Mouse (Mus musculus): ENCODE results near the gene Ndufs6.

The Ndufs6 gene

DNA sequence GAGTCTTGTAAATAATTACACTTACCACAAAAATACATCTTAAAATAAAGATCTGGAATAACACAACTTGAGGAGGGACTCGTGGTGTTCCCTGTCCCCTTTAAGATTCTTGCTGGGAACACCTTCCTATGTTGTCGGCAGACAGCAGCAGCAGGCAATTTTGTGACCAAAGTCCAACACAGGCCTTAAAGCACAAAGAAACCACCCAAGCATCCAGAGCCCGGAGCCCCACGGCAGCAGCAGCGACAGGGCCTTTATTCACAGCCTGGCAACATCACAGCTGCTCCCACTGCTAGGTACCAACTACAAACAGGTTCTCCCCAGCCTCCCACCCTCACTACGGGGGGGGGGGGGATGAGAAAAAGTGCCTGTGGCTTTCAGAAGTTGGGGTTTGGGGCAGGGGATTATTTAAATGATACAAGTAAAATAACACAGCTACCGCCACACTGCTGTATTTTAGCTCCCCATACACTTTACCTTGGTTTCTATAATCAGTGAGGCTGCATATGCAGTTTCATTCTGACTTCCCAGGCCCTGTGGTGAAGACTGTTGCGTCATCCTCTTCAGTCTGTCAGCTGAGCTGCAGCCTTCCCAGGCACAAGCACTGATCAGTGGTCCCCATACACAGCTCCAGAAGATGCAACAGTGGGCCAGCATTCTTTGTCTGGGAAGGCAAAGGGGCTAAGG is 22.8 kb downstream of the Ndufs6 start:
- peak; percentile 24 for DNase-seq

- DNase-seq, result no peak
Observed at GRCm38 (mm10) chr13:73304729-73305128, 23.6 kb downstream of the Ndufs6 start.

DNA sequence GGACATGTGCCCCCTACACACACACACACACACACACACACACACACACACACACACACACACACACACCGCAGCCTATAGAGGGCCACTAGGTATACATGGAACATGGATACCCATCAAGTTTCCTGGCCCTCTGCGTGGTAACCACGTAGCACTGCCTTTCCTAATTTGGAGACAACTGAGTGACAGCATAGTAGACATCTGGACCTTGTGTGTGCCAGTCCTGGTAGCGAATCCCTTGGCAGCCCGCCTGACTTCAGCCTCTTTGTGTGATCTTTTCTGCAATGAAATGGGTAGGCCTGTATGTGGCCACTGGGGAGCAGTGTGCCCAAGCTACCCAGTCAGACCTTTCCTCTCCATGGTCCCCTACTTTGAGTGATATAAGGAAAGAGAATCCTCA is 29.0 kb downstream of the Ndufs6 start:
- no peak for DNase-seq

DNA sequence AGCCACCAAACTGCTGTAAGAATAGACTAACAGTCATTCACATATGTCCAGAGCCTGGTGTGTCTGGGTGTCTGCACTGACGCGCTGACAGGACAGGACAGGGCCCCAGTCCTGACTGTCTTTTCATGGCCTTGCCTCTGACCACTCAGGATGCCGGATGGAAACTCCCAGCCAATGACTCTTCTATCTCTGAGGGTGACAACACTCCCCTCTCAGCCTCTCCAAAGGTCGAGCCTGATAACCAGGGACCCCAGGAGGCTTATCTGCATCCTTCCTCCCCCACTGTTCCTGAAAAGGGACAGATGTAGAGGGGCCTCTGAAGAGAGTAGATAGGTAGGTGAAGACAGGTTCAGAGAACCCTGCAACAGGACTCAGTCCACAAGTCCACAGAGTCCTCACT is 29.6 kb downstream of the Ndufs6 start:
- DNase-seq, result no peak

DNA sequence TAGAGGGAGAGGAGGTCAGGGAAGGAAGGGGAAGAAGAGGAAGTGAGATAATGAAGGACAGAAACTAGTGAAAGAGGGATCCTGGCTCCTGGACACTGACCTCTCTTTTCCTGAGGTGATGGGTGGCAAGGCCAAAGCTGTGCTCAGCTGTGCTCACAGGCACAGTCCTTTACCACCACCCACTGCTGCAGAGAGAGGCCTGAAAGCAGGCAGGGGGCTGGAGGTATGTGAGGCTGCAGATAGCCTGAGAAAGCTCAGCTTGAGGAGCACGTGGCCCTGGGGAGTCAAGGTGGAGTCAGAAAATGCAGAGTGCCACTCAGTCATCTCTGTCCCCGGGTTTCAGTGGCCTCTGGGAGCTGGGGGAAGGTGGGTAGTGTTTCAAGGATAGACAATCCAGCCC is 37.2 kb downstream of the Ndufs6 start:
- DNase-seq, result no peak

DNA sequence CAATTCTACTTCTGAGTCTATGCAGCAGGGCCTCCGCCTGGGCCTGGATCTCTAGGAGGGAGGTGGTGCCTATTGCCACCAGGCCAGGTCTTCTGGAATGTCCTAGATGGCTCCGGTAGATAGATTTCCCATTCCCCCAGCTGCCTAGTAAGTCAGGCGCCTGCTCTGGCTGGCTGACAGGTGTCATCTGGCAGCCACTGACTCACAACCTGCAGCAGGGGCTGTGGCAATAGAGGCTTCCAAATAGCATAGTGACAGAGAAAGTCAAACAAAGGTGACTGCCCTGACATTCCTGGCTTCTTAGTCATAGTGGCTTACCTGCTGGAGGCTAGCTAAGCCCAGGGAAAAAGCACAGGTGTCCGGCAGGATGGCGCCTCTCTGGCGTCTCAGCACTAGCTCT is 38.1 kb downstream of the Ndufs6 start:
- DNase-seq, result no peak

- no peak for DNase-seq
Observed at GRCm38 (mm10) chr13:73283534-73283933, 44.8 kb downstream of the Ndufs6 start.

GRCm38 (mm10) chr13:73282407-73282806 is 45.9 kb downstream of the Ndufs6 start:
- DNase-seq, result no peak

- DNase-seq, result no peak
Observed at GRCm38 (mm10) chr13:73279196-73279595, 49.1 kb downstream of the Ndufs6 start.

GRCm38 (mm10) chr13:73277797-73278196 is 50.5 kb downstream of the Ndufs6 start:
- no peak for DNase-seq

- DNase-seq, result no peak
Observed at GRCm38 (mm10) chr13:73277361-73277760, 51.0 kb downstream of the Ndufs6 start.

GRCm38 (mm10) chr13:73273536-73273935 is 54.8 kb downstream of the Ndufs6 start:
- DNase-seq, result no peak

DNA sequence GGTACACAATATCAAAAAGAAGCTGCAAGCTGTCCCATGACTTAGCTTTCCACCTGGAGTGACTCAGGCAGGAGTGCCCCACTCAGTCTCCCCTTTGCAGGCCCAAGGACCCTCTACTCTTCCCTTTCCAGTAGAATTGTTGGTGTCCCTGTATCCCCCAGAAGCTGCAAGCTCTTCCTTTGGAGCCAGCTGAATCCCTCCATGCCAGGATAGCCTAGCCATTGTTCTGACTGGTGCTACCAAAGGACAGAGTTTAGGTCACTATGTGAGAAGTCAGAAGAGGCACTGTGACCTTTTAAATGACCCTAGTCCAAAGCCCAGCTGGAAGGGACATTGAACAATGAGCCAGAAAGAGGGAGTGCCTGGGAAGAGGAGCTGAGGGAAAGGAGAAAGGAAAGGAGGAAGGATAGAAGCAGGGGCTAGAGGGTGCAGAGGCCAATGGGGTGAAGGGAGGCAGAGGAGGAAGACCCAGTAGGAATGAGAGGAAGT is 55.5 kb downstream of the Ndufs6 start:
- DNase-seq, result no peak

DNA sequence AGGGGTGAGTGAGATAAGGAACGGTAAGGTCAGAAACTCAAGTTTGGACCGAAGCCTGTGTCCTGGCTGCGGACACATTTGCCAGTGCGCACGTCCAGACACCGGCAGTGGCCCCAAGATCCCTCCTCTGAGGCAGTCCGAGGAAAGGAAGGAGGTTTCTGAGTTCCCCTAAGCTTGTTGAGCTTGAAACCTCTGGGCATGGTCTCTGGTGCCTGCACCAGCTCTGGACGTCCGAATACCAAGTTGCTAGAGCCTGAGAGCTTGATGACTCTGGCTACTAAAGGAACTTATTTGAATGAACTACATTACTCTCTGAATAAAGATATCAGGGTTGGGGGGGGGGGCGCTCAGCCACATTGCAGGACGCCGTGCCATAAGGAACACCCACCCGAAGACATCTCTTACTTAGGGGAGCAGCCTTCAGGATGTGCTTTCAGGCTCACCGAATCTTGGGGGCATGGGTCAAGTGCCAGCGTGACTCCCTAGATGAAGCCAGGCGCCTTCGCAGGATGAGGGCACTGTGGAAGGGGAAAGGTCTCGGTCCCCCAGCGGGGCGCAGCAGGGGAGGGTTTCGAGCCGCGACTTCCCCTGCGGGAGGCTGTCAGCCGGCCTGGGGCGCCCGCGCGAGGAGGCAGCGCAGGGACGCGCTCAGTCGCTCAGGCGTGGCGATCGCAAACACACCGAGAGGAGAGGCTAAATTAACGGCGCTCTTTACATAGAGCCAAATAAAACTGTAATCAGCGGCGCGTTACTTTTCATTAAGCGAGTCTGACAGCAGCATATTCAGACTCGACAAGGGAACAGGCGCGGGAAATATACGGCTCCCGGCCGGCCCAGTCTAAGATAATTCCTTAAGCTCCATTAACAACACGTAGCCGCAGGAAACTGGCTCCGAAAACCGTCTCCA is 56.8 kb downstream of the Ndufs6 start:
- DNase-seq, result no peak

- DNase-seq, result no peak
Observed at GRCm38 (mm10) chr13:73270451-73271081, 57.8 kb downstream of the Ndufs6 start.

DNA sequence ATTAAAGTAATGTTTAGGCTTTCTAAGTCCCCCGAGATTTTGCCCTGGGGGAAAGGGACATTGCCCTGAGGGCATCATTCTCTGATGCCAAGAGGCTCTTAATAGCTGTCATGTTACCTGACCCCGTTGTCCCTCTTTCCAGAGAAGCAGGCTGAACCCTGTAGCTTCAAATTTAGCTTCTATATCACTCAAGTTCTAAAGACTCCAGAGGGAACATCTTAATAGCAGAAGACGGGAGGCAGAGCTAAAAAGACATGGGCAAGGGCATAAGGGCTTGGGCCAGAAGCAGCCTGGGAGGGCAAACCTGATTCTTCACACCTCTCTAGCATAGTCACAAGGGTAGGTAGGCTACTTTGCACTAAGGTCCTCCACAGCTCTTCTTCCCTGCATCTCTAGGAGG is 58.5 kb downstream of the Ndufs6 start:
- no peak for DNase-seq
